Mouse (Mus musculus) Muller cell, postnatal 12 days (primary cell): ENCODE data around the gene Hoxb13.

Experiments
- DNase-seq: peaks from one replicate; pipeline ENCODE4 v3.0.0-alpha.2; 2015; ENCODE audit errors: inconsistent ontology term

The Hoxb13 gene

GRCm38 (mm10) chr11:96189810-96190522 is 4.2 kb upstream of the Hoxb13 start:
- no peak for DNase-seq

GRCm38 (mm10) chr11:96191132-96191531 is 3.0 kb upstream of the Hoxb13 start:
- no peak for DNase-seq

GRCm38 (mm10) chr11:96194401-96194710 is 240 bp downstream of the Hoxb13 start:
- DNase-seq, result no peak

- no peak for DNase-seq
Observed at GRCm38 (mm10) chr11:96194961-96195640, 985 bp downstream of the Hoxb13 start.

- DNase-seq, result no peak
Observed at GRCm38 (mm10) chr11:96195769-96196280, 1.7 kb downstream of the Hoxb13 start.

- DNase-seq, result no peak
Observed at GRCm38 (mm10) chr11:96198642-96199041, 4.5 kb downstream of the Hoxb13 start.

GRCm38 (mm10) chr11:96199181-96200086 is 5.3 kb downstream of the Hoxb13 start:
- no peak for DNase-seq

- DNase-seq, result no peak
Observed at GRCm38 (mm10) chr11:96200183-96200655, 6.1 kb downstream of the Hoxb13 start.

- DNase-seq, result no peak
Observed at GRCm38 (mm10) chr11:96201741-96202140, 7.6 kb downstream of the Hoxb13 start.

GRCm38 (mm10) chr11:96202401-96203081 is 8.4 kb downstream of the Hoxb13 start:
- no peak for DNase-seq

GRCm38 (mm10) chr11:96203182-96203788 is 9.2 kb downstream of the Hoxb13 start:
- no peak for DNase-seq

GRCm38 (mm10) chr11:96203789-96204186 is 9.7 kb downstream of the Hoxb13 start:
- DNase-seq, result no peak

GRCm38 (mm10) chr11:96204351-96204750 is 10.2 kb downstream of the Hoxb13 start:
- no peak for DNase-seq

GRCm38 (mm10) chr11:96205426-96206131 is 11.5 kb downstream of the Hoxb13 start:
- DNase-seq, result no peak

- DNase-seq, result no peak
Observed at GRCm38 (mm10) chr11:96223813-96224212, 29.7 kb downstream of the Hoxb13 start.

GRCm38 (mm10) chr11:96227676-96228075 is 33.6 kb downstream of the Hoxb13 start:
- no peak for DNase-seq

- peak; percentile 37 for DNase-seq
Observed at GRCm38 (mm10) chr11:96234906-96235305, 40.8 kb downstream of the Hoxb13 start.

GRCm38 (mm10) chr11:96240211-96240610 is 46.1 kb downstream of the Hoxb13 start:
- peak; percentile 24 for DNase-seq
